Mouse (Mus musculus): ENCODE data around the gene Brdt. TPM values are rescaled to one million over a fixed set of nuclear protein-coding genes. Genes with fewer than 3 reads are reported as not detected.
A peak's percentile ranks its signal among the peaks of the same experiment; 100 is the strongest.

The Brdt gene
- polyA plus RNA-seq, 1 experiment from 2014 or later: 0.62 TPM

DNA sequence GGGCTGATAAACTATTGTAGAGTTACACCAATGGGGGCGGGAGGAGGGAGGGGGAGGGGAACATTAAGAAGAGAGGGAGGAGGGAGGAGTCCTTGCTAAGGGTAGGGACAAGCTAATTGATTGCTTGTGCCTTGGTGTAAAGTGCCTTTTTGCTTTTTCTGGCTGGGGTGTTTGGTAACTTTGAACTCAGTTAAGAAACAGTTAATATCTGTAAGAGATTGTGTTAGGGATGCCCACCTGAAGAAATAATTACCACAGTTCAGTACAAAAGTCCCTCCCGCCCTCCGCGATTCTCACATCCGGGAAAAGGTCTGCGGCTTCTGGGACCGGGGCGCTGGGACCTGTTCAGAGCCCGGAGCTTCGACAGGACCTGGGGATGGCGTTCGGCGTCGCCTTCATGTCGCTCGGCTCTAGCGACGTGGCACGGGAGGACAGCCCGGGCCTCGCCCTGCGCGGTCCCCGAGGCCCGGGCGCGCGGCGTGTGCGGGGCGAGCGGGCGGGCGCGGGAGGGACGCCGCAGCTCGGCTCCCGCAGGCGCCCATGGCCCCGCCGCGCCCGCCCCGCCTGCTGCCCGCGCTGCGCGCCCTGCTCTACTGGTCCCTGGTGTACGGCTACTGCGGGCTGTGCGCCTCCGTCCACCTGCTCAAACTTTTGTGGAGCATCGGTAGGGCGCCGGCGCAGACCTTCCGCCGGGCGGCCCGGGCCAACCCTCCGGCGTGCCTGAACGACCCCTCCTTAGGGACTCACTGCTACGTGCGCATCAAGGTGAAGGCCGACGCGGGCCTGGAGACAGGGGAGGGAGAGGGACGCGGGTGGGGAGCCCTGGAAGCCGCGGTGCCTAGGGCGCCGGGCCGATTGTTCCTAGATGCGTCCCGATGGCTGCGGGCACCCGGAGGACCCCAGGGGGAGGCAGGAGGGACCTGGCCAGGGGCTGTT lies 72.3 kb downstream of the Brdt start:
- peak overlapping the region; percentile 78 for H3K4me3 ChIP-seq
- no peaks in the 10 kb centered on the region for H3K9me3 ChIP-seq
- peak overlapping the region; percentile 81 for H3K27ac ChIP-seq
- peaks cover 38% of the 10 kb centered on the region for H3K27me3 ChIP-seq (ENCODE audit: insufficient read depth, poor library complexity, severe bottlenecking)
- peaks cover 15% of the 10 kb centered on the region for H3K4me1 ChIP-seq
- DNase-seq (ENCODE audit: low spot score): no peak
- WGBS: under 1% methylated on average over 80 of the region's 80 CpGs
- H3K36me3 ChIP-seq: no peaks in the 10 kb centered on the region

DNA sequence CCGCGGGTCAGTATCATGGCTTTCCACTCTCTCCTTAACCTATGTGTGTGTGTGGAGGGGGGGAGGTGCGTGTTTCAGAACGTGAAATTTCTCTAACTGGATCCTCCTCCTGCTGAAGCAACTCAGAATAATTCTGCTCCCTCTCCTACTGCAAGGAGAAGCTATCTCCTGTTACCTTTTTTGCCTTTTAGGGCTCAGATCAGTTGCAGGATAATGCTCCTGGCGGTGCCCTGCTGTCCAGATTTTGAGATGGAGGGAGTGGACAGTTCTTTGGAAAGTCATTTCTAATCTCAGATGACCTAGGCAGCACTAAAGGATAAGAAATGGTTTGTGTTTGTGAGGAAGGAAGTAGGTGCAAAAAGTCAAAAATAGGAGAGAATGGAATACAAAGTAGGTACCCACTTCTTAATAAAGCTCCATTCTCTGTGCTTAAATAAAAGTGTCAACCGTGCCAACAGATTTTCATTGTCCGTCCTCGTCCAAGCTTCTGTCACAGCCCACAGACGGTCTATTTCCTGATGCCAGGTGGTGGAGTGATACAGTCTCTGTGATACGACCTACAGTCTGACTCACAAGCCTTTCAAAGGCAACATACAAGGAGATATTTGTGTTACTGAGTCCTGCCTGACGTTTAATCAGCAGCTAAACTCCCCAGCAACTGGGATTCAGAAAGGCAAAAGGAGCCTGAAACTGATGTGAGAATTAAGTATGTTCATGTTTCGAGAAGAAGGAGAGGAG lies 73.2 kb downstream of the Brdt start:
- Histone ChIP-seq H3K36me3 (no peaks in the 10 kb centered on the region), H3K27ac (peak overlapping the region; percentile 81; the same call in 1 of the 2 replicates), H3K9me3 (no peaks in the 10 kb centered on the region), H3K4me1 (peaks cover 15% of the 10 kb centered on the region), H3K4me3 (peak overlapping the region; percentile 78), H3K27me3 (ENCODE audit: insufficient read depth, poor library complexity, severe bottlenecking) (peaks cover 38% of the 10 kb centered on the region)
- no peak for DNase-seq (ENCODE audit: low spot score)
- WGBS: 28% methylated on average over 12 of the region's 12 CpGs

DNA sequence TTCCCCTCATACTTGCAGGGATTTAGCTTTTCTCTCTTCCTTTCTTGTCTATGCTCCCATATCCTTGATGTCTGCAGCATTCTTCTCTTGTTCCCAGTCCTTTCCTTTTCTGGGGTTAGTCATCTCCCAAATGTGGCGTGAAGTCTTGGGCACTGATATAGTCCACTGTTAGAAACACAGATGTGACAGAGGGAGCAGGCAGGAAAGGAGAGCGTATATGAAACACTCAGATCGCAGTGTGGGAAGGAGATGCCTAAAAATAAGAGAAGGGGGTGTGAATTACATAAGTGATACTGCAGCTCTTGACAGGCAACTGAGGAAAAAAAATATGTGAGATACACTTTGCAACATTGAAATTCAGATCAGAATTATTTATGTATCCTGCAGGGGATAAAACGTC lies 74.4 kb downstream of the Brdt start:
- Histone ChIP-seq H3K27ac (no peak overlapping the region), H3K36me3 (no peaks in the 10 kb centered on the region), H3K4me3 (no peak overlapping the region), H3K27me3 (ENCODE audit: insufficient read depth, poor library complexity, severe bottlenecking) (peaks cover 38% of the 10 kb centered on the region), H3K4me1 (peaks cover 15% of the 10 kb centered on the region), H3K9me3 (no peaks in the 10 kb centered on the region)
- 73% methylated on average over 4 of the region's 4 CpGs for WGBS
- no peak for DNase-seq (ENCODE audit: low spot score)

DNA sequence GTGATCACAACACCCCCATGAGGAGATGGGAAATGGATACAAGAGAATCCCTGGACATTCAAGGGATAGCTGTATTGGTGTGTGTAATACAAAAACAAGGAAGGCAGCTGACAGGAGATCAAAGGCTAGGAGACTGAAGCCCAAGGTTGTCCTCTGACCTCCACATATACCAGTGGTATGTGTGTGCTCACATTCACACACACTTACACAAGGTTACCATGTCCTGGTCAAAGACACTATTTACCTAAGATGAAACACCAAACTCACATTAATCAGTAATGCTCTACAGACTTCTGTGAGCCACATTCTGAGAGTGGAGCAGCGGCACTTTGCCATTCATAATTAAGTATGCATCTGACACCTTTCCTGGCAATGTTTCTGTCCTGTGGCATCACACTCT lies 79.3 kb downstream of the Brdt start:
- no peak overlapping the region for H3K27ac ChIP-seq
- WGBS: 81% methylated on average over 1 of the region's 1 CpGs

DNA sequence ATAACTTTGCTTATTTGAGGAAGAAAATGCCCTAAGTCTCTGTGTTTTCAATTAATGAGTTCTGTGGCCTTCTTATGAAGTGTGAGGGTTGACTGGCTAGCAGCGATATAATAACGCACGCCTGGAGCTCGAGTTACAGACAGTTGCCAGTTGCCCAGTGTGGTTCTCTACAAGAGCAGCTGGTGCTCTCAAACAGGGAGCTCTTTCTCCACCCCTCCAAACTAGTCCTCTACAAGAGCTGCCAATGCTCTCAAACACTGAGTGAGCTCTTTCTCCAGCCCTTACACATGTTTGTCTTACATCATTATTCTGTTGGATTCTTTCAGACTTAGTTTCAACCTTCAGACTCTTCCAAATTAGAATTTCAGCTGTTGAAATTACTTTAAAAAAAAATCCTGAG lies 80.4 kb downstream of the Brdt start:
- Histone ChIP-seq H3K4me3 (no peak overlapping the region), H3K27me3 (ENCODE audit: insufficient read depth, poor library complexity, severe bottlenecking) (no peaks in the 10 kb centered on the region), H3K9me3 (no peaks in the 10 kb centered on the region), H3K4me1 (no peaks in the 10 kb centered on the region), H3K36me3 (no peaks in the 10 kb centered on the region), H3K27ac (no peak overlapping the region)
- 71% methylated on average over 4 of the region's 4 CpGs for WGBS
- no peak for DNase-seq (ENCODE audit: low spot score)

More for the DNA sequence above, 79.3 kb downstream of the Brdt start:
- Histone ChIP-seq H3K4me3 (no peak overlapping the region), H3K4me1 (no peaks in the 10 kb centered on the region), H3K27me3 (ENCODE audit: insufficient read depth, poor library complexity, severe bottlenecking) (peaks cover 3% of the 10 kb centered on the region), H3K36me3 (no peaks in the 10 kb centered on the region), H3K9me3 (no peaks in the 10 kb centered on the region)
- no peak for DNase-seq (ENCODE audit: low spot score)

DNA sequence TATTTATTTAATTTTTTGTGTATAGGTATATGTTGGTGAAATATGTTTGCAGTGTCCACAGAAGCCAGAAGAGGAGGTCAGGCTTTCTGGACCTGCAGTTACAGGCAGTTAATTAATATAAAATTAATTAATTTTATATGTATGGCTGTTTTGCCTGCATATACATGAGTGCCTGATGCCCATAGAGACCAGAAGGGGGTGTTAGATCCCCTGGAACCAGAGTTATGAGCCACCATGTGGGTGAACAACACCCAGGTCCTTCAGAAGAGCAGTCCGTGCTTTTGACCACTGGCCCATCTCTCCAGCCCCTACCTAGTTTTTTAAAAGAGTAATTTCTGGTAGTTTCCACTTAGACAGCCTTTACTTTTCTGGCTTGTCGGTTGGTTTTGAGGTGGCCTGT lies 81.3 kb downstream of the Brdt start:
- H3K9me3 ChIP-seq: no peaks in the 10 kb centered on the region
- H3K27me3 ChIP-seq (ENCODE audit: insufficient read depth, poor library complexity, severe bottlenecking): no peaks in the 10 kb centered on the region
- no peak overlapping the region for H3K27ac ChIP-seq
- no peak for DNase-seq (ENCODE audit: low spot score)
- WGBS: 79% methylated on average over 2 of the region's 2 CpGs
- H3K36me3 ChIP-seq: no peaks in the 10 kb centered on the region
- no peaks in the 10 kb centered on the region for H3K4me1 ChIP-seq
- no peak overlapping the region for H3K4me3 ChIP-seq

DNA sequence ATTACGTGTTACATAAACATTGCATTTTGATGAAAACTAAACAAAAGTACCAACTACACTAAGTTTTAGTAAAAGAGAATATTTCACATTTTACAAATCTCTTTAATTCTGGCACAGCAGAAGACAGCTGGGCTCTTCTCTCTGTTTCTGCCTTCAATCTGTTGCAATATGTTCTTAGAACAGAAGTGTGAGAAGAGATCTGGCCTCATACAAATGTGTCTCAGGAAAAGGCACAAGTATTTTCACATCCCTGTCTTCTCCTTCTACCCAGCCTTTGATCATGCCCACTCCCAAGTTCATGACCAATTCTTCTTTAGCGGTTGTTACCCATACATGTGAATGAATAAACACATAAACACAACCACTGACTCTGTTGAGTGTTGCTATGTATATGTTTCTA lies 84.1 kb downstream of the Brdt start:
- no peak overlapping the region for H3K27ac ChIP-seq
- no peak overlapping the region for H3K4me3 ChIP-seq
- no peaks in the 10 kb centered on the region for H3K9me3 ChIP-seq
- no peaks in the 10 kb centered on the region for H3K36me3 ChIP-seq
- DNase-seq (ENCODE audit: low spot score): no peak
- H3K4me1 ChIP-seq: no peaks in the 10 kb centered on the region
- no peaks in the 10 kb centered on the region for H3K27me3 ChIP-seq (ENCODE audit: insufficient read depth, poor library complexity, severe bottlenecking)
- WGBS: 77% methylated on average over 2 of the region's 2 CpGs

DNA sequence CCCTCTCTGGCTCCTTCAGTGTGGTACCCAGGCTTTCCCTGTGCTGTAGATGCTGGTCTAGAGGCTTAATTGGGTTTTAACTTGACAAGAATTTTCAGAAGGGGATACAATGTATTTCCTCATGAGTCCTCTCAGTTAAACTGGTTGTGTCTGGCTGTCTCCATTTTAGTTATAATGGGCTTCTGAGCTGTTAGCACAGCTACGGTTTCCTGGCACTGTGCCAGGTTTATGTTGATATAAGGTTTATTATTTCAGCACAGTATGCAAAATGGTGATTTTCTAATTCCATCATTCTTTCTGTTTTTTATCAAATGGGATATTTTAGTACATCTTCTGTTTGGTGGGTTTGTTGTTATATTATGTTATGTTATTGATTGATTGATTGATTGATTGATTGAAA lies 90.7 kb downstream of the Brdt start:
- Histone ChIP-seq H3K36me3 (no peaks in the 10 kb centered on the region), H3K27ac (no peak overlapping the region), H3K27me3 (ENCODE audit: insufficient read depth, poor library complexity, severe bottlenecking) (no peaks in the 10 kb centered on the region), H3K4me3 (no peak overlapping the region), H3K4me1 (no peaks in the 10 kb centered on the region), H3K9me3 (no peaks in the 10 kb centered on the region)
- 72% methylated on average over 1 of the region's 1 CpGs for WGBS
- no peak for DNase-seq (ENCODE audit: low spot score)

DNA sequence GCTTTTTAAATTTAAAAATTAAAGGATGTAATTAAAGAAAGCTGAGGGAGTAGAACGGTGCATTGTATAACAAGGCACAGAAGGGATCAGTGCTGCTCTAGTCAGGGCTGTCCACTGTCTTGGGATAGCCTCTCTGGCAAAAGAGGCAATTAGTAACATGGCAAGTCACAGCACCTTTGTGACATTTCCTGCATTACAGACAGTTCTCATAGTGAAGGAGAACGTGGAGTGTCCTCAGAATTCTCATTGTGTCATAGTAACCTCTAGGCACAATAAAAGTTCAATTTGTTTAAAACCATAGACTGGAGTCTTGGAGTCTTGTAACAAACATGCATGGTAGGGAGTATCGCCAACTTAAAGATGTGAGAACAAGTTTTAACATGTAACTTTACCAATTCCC lies 100.3 kb downstream of the Brdt start, which contains the start of gene Lpcat2b:
Gene Lpcat2b (plus strand): TSS at position 301 of the 400 bp plus-strand sequence.
- no peaks in the 10 kb centered on the region for H3K36me3 ChIP-seq
- H3K27me3 ChIP-seq (ENCODE audit: insufficient read depth, poor library complexity, severe bottlenecking): no peaks in the 10 kb centered on the region
- H3K9me3 ChIP-seq: no peaks in the 10 kb centered on the region
- DNase-seq (ENCODE audit: low spot score): no peak
- H3K4me1 ChIP-seq: no peaks in the 10 kb centered on the region
- WGBS: 71% methylated on average over 3 of the region's 3 CpGs
- no peak within 1 kb of the TSS for H3K27ac ChIP-seq
- no peak within 1 kb of the TSS for H3K4me3 ChIP-seq

DNA sequence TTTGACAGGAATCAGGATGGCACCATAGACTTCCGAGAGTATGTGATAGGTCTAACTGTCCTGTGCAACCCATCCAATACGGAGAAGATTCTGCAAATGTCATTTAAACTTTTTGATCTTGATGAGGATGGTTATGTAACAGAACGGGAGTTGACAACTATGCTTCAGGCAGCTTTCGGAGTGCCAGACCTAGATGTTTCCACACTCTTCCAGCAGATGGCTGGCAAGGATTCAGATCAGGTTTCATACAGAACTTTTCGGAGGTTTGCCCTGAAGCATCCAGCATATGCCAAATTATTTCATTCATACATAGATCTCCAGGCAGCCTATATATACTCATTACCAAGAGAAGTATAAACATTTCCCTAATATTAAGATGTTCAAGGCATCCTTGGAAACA lies 103.0 kb downstream of the Brdt start:
- no peak overlapping the region for H3K27ac ChIP-seq
- DNase-seq (ENCODE audit: low spot score): no peak
- no peak overlapping the region for H3K4me3 ChIP-seq
- 81% methylated on average over 5 of the region's 5 CpGs for WGBS
- H3K27me3 ChIP-seq (ENCODE audit: insufficient read depth, poor library complexity, severe bottlenecking): no peaks in the 10 kb centered on the region
- H3K9me3 ChIP-seq: no peaks in the 10 kb centered on the region
- H3K4me1 ChIP-seq: peaks cover 5% of the 10 kb centered on the region
- H3K36me3 ChIP-seq: no peaks in the 10 kb centered on the region

DNA sequence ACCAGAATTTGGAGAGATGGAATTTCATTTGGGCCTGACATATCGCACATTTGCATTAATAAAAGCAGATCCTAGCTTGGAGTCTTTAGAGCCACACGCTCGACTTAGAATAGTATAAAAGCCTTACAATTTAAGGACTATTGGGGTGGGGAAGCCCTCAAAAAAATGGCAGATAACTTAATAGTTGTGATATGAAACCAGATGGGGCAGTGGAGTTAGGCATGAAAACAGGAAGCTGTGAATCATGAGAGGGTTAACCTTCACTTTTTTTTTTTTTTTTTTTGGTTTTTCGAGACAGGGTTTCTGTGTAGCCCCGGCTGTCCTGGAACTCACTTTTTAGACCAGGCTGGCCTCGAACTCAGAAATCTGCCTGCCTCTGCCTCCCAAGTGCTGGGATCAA lies 105.2 kb downstream of the Brdt start:
- WGBS: 80% methylated on average over 6 of the region's 6 CpGs
- no peaks in the 10 kb centered on the region for H3K36me3 ChIP-seq
- no peak overlapping the region for H3K27ac ChIP-seq
- H3K4me3 ChIP-seq: no peak overlapping the region
- no peaks in the 10 kb centered on the region for H3K9me3 ChIP-seq
- no peak for DNase-seq (ENCODE audit: low spot score)
- no peaks in the 10 kb centered on the region for H3K27me3 ChIP-seq (ENCODE audit: insufficient read depth, poor library complexity, severe bottlenecking)
- H3K4me1 ChIP-seq: peaks cover 5% of the 10 kb centered on the region

All from heart, embryonic 10.5 days (tissue).